Mouse (Mus musculus) cerebellum, postnatal 4 days (tissue): ENCODE measurements around the gene Fam89b.

ENCODE experiments used
- DNase-seq, 2 experiments: peaks; one replicate each; pipeline ENCODE4 v3.0.0; 2022; ENCODE audit warnings: low spot score in 2 of 2, mixed read lengths in 1 of 2

The Fam89b gene

GRCm38 (mm10) chr19:5684236-5684635 is 45.2 kb downstream of the Fam89b start:
- no peak for DNase-seq

GRCm38 (mm10) chr19:5680432-5680831 is 49.0 kb downstream of the Fam89b start:
- DNase-seq = no peak
